Mouse (Mus musculus) left cerebral cortex, adult 18-20 months (tissue): ENCODE measurements around the gene Vmn2r91. TPM values are rescaled to one million over a fixed set of nuclear protein-coding genes. Genes with fewer than 3 reads are reported as not detected.
"Not testable (repeated sequence)": the region's sequence is repeated elsewhere in the genome, so short reads cannot be mapped to it uniquely, and the experiment has no call there.

ENCODE experiments used
- DNase-seq, 2 experiments: peaks; one replicate each; pipeline ENCODE4 v3.0.0; 2021 to 2022; ENCODE audit warnings: low spot score in 2 of 2, mixed read lengths in 1 of 2
- long read RNA-seq, 2 experiments: library from polyadenylated mRNA; stranded (forward); transcript quantifications; one replicate each; pipeline ENCODE4 v2.0.0; 2021
- total RNA-seq, 2 experiments: library from RNA; stranded (reverse); gene quantifications; 2 replicates each; pipeline ENCODE4 v1.2.3; 2021

Vmn2r91 gene
- total RNA-seq, result not detected
- long read RNA-seq, experiment 1, result 0 reads
- long read RNA-seq, experiment 2, result 0 reads

- not testable (repeated sequence) for DNase-seq
These were observed at the start of gene Vmn2r91 for GRCm38 (mm10) chr17:18084716-18085115. Vmn2r91 (plus strand) TSS chr17:18085016.

- DNase-seq, result no peak
These were observed 35.7 kb upstream of the Vmn2r91 start, which contains the start of gene Vmn2r124 for GRCm38 (mm10) chr17:18049124-18049523. Vmn2r124 (plus strand) TSS chr17:18049424.

DNA sequence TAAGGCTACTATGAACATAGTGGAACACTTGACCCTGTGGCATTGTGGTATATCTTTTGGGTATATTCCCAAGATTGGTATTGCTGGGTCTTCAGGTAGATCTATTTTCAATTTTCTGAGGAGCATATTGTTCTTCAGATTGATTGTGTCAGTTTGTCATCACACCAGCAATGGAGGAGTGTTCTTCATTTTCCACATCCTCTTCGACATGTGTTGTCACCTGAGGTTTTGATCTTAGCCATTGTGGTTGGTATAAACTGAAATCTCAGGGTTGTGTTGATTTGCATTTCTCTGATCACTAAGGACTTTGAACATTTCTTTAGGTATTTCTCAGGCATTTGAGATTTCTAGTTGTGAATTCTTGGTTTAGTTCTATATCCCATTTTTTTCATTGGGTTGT is 10.8 kb downstream of the Vmn2r91 start:
- DNase-seq, result not testable (repeated sequence)

GRCm38 (mm10) chr17:18102265-18102664 is 17.4 kb downstream of the Vmn2r91 start:
- DNase-seq, result not testable (repeated sequence)

GRCm38 (mm10) chr17:18151587-18151986 is 66.8 kb downstream of the Vmn2r91 start, which contains the start of gene Vmn2r92:
Vmn2r92 (plus strand) TSS chr17:18151887.
- DNase-seq, result not testable (repeated sequence)

DNA sequence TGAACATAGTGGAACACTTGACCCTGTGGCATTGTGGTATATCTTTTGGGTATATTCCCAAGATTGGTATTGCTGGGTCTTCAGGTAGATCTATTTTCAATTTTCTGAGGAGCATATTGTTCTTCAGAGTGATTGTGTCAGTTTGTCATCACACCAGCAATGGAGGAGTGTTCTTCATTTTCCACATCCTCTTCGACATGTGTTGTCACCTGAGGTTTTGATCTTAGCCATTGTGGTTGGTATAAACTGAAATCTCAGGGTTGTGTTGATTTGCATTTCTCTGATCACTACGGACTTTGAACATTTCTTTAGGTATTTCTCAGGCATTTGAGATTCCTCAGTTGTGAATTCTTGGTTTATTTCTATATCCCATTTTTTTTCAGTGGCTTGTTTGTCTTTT is 76.4 kb downstream of the Vmn2r91 start:
- not testable (repeated sequence) for DNase-seq

Other genes with a start within 250 kb of the Vmn2r91 start
- 1 to 10 TPM in 1 of 2 experiments, under 1 TPM in 1; 0.67 to 1.4 TPM for gene Has1, start 229.8 kb upstream of the Vmn2r91 start, total RNA-seq
- gene Fpr1, start 201.1 kb upstream of the Vmn2r91 start, total RNA-seq, result not detected
- not detected for gene Fpr2, start 197.2 kb upstream of the Vmn2r91 start, total RNA-seq
- not detected for gene Fpr3, start 197.2 kb upstream of the Vmn2r91 start, total RNA-seq
- not detected for gene Fpr-rs4, start 63.3 kb upstream of the Vmn2r91 start, total RNA-seq
- not detected for gene Vmn2r124, start 35.6 kb upstream of the Vmn2r91 start, total RNA-seq
- not detected for gene Vmn2r92, start 66.9 kb downstream of the Vmn2r91 start, total RNA-seq
- gene Vmn2r94, start 192.7 kb downstream of the Vmn2r91 start, total RNA-seq, result not detected
- gene Vmn2r93, start 213.1 kb downstream of the Vmn2r91 start, total RNA-seq, result not detected